Mouse (Mus musculus) fibroblast of lung, adult 2 months (primary cell): ENCODE results near the gene E030030I06Rik.
"Not testable (repeated sequence)": the region's sequence is repeated elsewhere in the genome, so short reads cannot be mapped to it uniquely, and the experiment has no call there.

ENCODE experiments used
- DNase-seq: peaks from one replicate; pipeline ENCODE4 v3.0.0-alpha.2; 2011; ENCODE audit warnings: low read depth

Gene E030030I06Rik

GRCm38 (mm10) chr10:22151863-22152640, 3.0 kb upstream of the E030030I06Rik start:
- DNase-seq: not testable (repeated sequence)

DNA sequence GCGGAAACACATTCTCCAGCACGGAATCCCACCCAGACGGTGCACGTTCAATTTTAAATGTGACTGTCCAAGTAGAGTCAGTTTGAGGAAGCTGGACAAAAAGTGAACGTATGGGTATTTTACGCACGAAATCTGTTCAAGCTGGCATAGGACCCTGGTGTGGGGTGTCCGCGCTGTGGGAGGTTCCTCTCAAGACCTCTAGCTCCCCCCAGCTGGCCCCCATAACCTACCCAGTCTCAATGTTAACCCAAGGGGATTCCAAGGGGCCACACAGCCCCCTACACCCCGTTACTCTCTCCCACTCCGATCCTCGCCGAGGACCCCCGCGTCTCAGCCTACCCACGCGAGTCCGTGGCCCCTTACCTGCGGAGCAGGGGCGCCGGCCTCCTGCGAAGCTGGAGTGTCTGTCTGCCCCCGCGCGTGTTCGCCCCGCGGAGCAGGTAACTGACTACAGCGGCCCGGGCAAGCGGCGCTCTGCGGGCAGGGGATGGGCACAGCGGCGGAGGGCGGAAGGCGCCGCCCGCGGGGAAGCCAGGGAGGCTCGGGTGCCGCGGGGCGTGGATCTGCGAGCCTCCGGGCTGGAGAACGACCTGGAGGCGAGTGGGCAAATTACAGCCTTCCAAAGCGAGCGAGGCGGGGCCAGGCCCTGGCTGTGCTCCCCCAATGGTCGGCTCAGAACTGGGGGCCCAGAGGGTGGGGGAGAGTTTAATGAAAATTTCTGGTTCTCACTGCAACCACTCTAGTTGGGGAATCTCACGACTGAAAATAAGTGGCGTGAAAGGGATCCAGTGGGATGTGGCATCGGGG, 2.2 kb upstream of the E030030I06Rik start:
- not testable (repeated sequence) for DNase-seq

DNA sequence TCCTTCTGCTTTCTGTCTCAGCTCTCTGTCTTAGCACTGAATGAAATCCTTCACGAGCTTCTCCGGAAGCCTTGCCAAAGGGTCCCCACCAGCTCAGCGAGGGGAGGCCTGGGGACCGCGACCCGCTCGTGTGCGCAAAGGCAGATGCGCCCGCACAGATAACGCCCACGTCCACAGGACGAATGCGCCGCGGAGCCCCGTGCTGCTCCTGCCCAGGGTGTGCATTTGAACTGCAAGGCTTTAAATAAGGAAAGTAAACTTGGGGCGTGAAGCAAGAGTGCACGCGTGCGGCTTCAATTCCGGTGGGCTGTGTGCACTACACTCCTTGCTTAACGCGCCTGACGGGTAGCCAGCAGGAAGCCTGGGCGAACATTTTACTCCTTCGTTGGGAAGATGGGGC, 1.5 kb upstream of the E030030I06Rik start:
- no peak for DNase-seq

DNA sequence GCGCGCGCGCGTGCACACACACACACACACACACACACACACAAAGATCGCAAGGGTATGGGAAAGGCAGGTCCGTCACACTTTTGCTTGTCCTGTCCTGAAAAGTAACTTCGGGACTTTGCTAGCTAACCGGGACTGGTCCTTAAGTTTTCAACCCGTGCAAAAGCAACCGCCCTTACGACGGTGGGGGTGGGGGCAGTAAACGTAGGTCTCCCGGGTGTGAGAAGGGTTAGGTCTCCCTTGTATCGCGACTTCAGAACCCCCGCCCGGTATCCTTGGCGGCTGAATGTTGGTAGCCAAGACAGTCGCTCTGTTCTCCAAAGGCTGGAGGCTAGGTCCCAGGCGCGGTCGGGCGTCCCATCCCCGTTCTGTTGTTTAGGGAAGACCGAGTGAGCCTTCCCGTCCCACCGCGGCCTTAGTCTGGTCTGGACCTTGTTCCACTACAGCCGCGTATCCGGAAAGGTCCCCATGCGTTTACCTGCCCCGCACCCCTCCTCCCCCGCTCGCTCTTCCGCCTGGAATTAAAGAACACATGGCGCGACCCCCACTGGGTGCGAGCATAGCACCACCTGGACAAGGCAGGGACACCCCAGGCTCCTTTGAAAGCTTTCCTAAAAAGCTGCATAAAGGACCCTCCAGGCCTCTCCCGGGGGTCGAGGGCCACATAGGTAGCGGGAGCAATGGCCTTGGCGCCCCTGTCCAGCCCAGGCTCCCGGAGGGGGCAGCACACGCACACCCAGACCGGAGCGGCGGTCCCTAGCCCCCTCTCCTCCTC, 808 bp upstream of the E030030I06Rik start:
- DNase-seq: no peak

DNA sequence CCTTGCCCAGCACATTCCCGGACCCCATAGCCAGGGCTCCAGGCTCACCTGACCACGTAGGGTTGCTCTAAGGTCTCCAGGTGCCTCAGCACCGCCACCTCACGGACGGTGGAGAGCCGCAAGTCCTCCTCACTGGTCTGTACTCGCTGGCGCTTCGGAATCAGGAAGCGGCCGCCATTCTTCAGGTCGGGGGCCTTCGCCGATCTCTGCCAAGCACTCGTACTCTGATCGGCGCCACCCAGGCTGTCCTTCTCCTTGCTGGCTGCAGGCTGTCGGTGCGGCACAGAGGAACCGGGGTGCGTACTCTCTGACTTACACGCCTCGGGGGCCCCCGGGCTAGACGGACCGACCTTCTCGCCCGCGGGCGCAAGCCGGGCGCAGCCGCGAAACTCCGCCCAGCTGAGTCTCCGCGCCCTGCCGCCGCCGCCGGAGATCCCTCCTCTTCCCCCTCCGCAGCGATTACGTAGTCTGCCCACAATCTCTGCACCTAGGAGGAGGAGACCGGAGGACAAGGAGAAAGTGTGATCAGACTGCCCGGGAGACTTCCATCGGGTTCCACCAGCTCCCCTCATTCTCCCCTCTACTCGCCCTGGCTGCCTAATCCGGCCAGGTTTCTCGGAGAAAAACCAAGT, 513 bp downstream of the E030030I06Rik start:
- no peak for DNase-seq

GRCm38 (mm10) chr10:22142926-22143325, 6.1 kb downstream of the E030030I06Rik start:
- no peak for DNase-seq

DNA sequence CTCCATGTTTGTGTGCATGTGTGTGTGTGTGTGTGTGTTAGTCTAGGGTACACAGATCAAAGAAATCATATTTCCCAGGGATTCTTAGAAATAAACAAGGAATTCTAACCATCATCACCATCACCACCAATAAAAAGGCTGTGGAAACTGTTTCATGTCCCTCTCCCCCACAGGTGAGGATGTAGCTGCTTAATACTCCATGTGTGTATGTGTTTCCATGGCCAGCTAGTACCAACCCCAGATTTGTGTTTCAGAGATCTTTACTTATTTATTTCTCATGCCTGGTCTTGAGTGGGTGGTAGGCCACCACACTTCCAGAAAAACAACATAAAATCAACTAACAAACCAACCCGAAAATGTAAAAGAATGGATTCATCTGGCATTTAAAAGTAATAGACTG, 6.9 kb downstream of the E030030I06Rik start:
- DNase-seq: peak; percentile 39

DNA sequence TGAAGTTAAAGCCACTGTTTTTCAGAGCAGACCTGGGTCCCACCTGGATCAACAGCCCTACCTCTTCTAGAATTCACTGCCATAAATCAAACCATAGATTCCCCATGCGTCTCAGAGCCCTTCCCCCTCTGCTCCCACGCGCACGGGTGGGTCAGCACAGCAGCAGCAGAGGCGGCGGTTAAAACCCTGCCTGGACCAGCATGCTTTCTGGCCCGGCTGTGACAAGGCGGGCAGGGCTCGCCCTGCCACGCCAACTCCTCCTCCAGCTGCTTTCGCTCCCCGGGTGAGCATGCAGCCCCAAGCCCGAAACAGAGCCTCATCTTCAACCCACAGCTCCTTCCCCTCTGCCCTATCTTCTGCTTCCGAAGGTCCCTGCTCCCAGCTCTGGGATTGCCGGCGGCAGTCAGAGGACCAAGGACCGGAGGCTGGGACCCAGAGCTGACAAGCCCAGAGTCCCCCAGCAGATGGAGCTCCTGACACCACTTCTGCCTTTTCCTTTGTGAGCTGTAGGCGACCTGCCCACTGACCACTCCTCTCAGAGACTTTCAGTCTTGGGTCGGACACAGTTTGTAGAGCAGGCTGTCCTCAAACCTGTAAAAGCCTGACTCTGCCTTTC, 8.3 kb downstream of the E030030I06Rik start:
- DNase-seq: peak; percentile 32

DNA sequence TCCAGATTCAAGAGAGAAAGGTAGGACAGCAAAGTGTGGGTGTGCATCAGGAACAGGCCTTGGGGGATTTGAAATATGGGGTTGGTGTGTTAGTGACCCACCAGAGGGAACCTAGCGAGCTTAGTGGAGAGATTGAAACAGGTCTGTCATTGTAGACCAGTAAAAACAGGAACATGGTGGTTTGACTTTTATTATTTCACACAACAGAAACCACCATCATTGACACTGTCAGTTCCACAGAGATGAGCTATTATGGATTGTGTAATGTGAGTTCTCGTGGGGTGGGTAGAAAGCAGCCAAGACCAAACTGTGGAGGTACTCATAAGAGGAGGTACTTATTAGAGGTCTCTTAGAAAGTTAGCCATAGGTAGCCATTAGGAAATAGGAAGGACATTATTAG, 74.5 kb downstream of the E030030I06Rik start:
- no peak for DNase-seq

DNA sequence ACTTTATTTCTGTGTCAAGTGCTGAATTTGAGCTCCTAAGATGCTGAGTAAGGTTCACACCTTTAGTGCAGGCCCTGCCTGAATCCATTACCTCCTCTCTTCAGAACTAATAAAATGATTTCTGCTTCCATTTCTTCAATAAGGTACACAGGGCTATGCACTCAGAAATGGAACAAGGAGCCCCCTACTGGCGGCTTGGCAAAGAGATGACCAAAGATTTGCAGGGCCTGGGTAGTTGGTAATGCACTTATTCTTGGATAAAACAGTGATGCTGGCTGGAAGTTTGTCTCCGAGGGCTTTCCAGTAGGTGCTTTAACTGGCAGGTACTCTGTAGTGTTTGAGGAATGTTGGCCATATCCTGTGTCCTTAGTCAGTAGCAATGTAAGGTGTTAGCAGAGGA, 76.3 kb downstream of the E030030I06Rik start:
- DNase-seq: no peak

- no peak for DNase-seq
These were observed 78.5 kb downstream of the E030030I06Rik start for GRCm38 (mm10) chr10:22070576-22070975.

- no peak for DNase-seq
These were observed 78.9 kb downstream of the E030030I06Rik start for GRCm38 (mm10) chr10:22070168-22070567.

GRCm38 (mm10) chr10:22067979-22068378, 81.1 kb downstream of the E030030I06Rik start, which contains the start of gene 4930444G20Rik:
TSS of gene 4930444G20Rik (minus strand) at chr10:22068079.
- not testable (repeated sequence) for DNase-seq
